Mouse (Mus musculus) neural tube, embryonic 13.5 days (tissue): Measurements from ENCODE around the gene Olfr1163. TPM values are rescaled to one million over a fixed set of nuclear protein-coding genes. Genes with fewer than 3 reads are reported as not detected.
"Not testable (repeated sequence)": the region's sequence is repeated elsewhere in the genome, so short reads cannot be mapped to it uniquely, and the experiment has no call there.

Source experiments
- ATAC-seq: fragments of 200-750 bp; cut with Nextera tagmentation; 2 replicates; pipeline ENCODE4 v1.8.0; 2017; ENCODE audit warnings: low read depth, mild to moderate bottlenecking, moderate TSS enrichment, moderate library complexity
- H3K27ac ChIP-seq: fragments of 300-500 bp; sonication (generic); replicated peaks from 2 replicates; pipeline ENCODE4 v1.5.1; 2015; ENCODE audit warnings: moderate library complexity, mild to moderate bottlenecking, inconsistent platforms
- H3K27me3 ChIP-seq: fragments of 300-500 bp; sonication (generic); 2 replicates; pipeline ENCODE4 v1.6.1; 2015; ENCODE audit warnings: mild to moderate bottlenecking, inconsistent platforms
- H3K36me3 ChIP-seq: fragments of 300-500 bp; sonication (generic); 2 replicates; pipeline ENCODE4 v1.6.1; 2015; ENCODE audit warnings: mild to moderate bottlenecking, inconsistent platforms
- H3K4me1 ChIP-seq: fragments of 300-500 bp; sonication (generic); replicated peaks from 2 replicates; pipeline ENCODE4 v1.6.1; 2015; ENCODE audit warnings: inconsistent platforms
- H3K4me2 ChIP-seq: fragments of 300-500 bp; sonication (generic); 2 replicates; pipeline ENCODE4 v1.6.1; 2015; ENCODE audit warnings: inconsistent platforms, mild to moderate bottlenecking, moderate library complexity
- H3K4me3 ChIP-seq: fragments of 300-500 bp; sonication (generic); 2 replicates; pipeline ENCODE4 v1.5.1; 2015; ENCODE audit warnings: mild to moderate bottlenecking, inconsistent platforms
- H3K9ac ChIP-seq: fragments of 300-500 bp; sonication (generic); 2 replicates; pipeline ENCODE4 v1.6.1; 2015; ENCODE audit warnings: moderate library complexity, mild to moderate bottlenecking, inconsistent platforms
- H3K9me3 ChIP-seq: fragments of 300-500 bp; sonication (generic); 2 replicates; pipeline ENCODE4 v1.6.1; 2016; ENCODE audit warnings: inconsistent platforms
- WGBS: fragments of 180-500 bp; shearing (Covaris S2); methylation state at CpG from one replicate; pipeline ENCODE4 v1.1.7; 2015; 5-methylcytosine and 5-hydroxymethylcytosine counted together
- polyA plus RNA-seq: library from polyadenylated mRNA; unstranded; fragments of >200 nt; fragmentation: Nextera tagmentation; extraction: Ambion mirVana; gene quantifications from 2 replicates; pipeline ENCODE4 v1.2.1, GENCODE M21; 2015

Olfr1163 gene
- not detected in 2 replicates for polyA plus RNA-seq

DNA sequence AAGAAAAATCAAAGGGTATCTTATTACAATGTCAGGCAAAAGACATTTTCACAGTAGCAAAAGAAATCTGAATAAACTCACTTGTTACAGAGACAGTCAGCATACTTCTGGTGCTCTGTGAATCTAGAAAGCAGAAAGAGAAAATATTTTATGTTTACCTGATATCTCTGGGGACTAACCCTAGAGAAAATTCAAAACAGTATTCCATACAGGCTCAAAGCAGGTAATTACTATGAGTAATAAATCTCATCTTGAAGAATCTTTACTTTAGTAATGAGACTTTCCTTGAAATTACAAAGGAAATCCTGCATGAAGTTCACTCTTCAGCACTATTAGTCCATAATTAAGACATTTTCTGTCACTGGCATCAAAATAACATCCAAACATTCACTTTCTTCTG lies at the start of gene Olfr1163:
Gene Olfr1163 (minus strand): TSS at position 101 of the 400 bp plus-strand sequence.
- no peaks in the 10 kb centered on the region for H3K27me3 ChIP-seq
- H3K9ac ChIP-seq: no peak within 1 kb of the TSS
- H3K36me3 ChIP-seq: no peaks in the 10 kb centered on the region
- H3K27ac ChIP-seq: no peak within 1 kb of the TSS
- H3K9me3 ChIP-seq: no peaks in the 10 kb centered on the region
- no peak for ATAC-seq
- no peak within 1 kb of the TSS for H3K4me2 ChIP-seq
- H3K4me1 ChIP-seq: no peaks in the 10 kb centered on the region
- H3K4me3 ChIP-seq: no peak within 1 kb of the TSS

- Histone ChIP-seq H3K36me3 (no peaks in the 10 kb centered on the region), H3K27ac (no peak within 1 kb of the TSS), H3K27me3 (no peaks in the 10 kb centered on the region), H3K4me2 (no peak within 1 kb of the TSS), H3K4me3 (no peak within 1 kb of the TSS), H3K9me3 (no peaks in the 10 kb centered on the region), H3K4me1 (no peaks in the 10 kb centered on the region), H3K9ac (no peak within 1 kb of the TSS)
- 79% methylated on average over 4 of the region's 4 CpGs for WGBS
- ATAC-seq: no peak
These were observed 22.2 kb upstream of the Olfr1163 start, which contains the start of gene Olfr1164 for GRCm38 (mm10) chr2:88093866-88094265. Gene Olfr1164 (minus strand): TSS chr2:88093966.

DNA sequence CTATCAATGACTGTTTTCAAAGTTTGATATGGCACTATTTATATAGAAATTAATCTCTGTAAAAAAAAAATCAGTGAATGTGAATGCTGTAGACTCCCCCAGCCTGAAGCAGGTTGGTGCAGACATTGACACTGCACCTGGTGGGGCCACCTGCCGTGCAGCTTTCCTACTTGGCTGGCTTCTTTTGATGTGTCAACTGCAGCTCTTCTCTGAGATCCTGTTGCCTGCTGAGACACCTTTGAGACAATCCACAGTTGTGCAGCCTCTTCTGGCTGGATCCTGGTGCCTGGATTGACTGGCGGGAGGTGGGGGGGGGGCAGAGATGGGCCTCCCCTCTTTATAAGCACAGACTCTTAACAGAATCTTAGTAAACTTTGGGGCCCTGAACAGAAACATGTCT lies 8.0 kb downstream of the Olfr1163 start:
- no peak for ATAC-seq
- H3K9ac ChIP-seq: no peak overlapping the region
- H3K27ac ChIP-seq: no peak overlapping the region
- no peaks in the 10 kb centered on the region for H3K36me3 ChIP-seq
- no peak overlapping the region for H3K4me3 ChIP-seq
- no peaks in the 10 kb centered on the region for H3K9me3 ChIP-seq
- no peaks in the 10 kb centered on the region for H3K27me3 ChIP-seq
- WGBS: 87% methylated on average over 2 of the region's 2 CpGs
- H3K4me1 ChIP-seq: no peaks in the 10 kb centered on the region
- no peak overlapping the region for H3K4me2 ChIP-seq

DNA sequence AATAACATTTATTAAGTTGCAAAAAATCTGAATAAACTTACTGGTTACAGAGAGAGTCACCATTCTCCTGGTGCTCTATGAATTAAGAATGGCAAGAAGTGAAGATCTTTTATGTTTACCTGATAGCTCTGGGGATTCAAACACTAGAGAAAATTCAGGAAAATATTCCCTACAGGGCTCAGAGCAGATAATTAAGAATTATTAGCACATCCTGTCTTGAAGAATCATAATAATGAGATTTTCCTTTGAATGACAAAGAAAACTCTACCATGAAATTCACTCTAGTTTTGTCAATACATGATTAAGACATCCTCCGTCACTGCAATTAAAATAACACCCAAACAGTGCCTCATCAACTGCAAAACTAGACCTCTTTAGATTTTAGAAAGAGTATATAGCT lies 20.6 kb downstream of the Olfr1163 start, which contains the start of gene Olfr1162:
Gene Olfr1162 (minus strand): TSS at position 101 of the 400 bp plus-strand sequence.
- no peak within 1 kb of the TSS for H3K4me2 ChIP-seq
- no peak for ATAC-seq
- H3K4me3 ChIP-seq: no peak within 1 kb of the TSS
- H3K9me3 ChIP-seq: no peaks in the 10 kb centered on the region
- no peak within 1 kb of the TSS for H3K9ac ChIP-seq
- no peaks in the 10 kb centered on the region for H3K27me3 ChIP-seq
- H3K4me1 ChIP-seq: no peaks in the 10 kb centered on the region
- H3K36me3 ChIP-seq: no peaks in the 10 kb centered on the region
- no peak within 1 kb of the TSS for H3K27ac ChIP-seq
- WGBS: 83% methylated on average over 1 of the region's 1 CpGs

DNA sequence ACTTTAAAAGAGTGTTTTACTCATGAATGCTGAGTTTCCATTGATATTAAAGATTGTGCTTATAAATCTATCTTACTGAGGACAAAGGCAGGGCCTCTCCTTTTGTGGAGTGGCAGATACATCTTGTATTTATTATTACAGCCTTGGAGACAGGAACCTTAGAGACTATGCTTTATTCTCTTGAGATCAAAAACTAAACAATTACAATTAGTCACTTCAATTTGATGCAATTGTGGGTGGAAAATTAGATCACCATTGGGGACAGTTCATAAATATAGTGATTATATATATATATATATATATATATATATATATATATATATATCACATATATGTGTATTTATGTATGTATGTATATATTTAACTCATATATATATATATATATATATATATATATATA lies 34.0 kb downstream of the Olfr1163 start, which contains the start of gene Olfr73:
Gene Olfr73 (minus strand): TSS at position 101 of the 400 bp plus-strand sequence.
- Histone ChIP-seq H3K27me3 (no peaks in the 10 kb centered on the region), H3K9me3 (no peaks in the 10 kb centered on the region), H3K4me1 (no peaks in the 10 kb centered on the region), H3K36me3 (no peaks in the 10 kb centered on the region), H3K4me2 (no peak within 1 kb of the TSS), H3K27ac (no peak within 1 kb of the TSS), H3K4me3 (no peak within 1 kb of the TSS), H3K9ac (no peak within 1 kb of the TSS)
- ATAC-seq: no peak

DNA sequence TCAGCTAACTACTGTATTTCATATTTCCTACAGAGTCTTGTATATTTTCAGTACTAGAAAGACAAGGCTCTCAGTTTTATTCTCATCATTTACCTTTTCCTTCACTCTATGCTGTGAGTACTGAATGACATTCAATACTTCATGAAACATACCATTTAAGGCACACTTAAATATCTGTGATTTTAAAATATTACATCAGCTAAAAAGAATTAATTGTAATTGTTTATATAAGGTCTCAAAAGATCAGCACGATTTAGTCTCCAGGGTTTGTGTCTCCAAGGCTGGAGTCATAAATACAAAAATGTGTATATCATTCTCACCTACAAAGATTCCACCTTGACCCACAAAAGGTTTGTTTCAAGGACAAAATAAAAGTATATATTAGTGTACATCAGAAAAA lies 49.2 kb downstream of the Olfr1163 start, which contains the start of gene Olfr1161:
Gene Olfr1161 (plus strand): TSS at position 301 of the 400 bp plus-strand sequence.
- H3K4me1 ChIP-seq, H3K36me3 ChIP-seq, H3K4me2 ChIP-seq, ATAC-seq, H3K9ac ChIP-seq, H3K9me3 ChIP-seq, H3K27ac ChIP-seq, H3K27me3 ChIP-seq, H3K4me3 ChIP-seq: not testable (repeated sequence)
- WGBS: 86% methylated on average over 1 of the region's 1 CpGs

Other genes starting within 250 kb of the Olfr1163 start
- gene Olfr1148, start 241.3 kb downstream of the Olfr1163 start, polyA plus RNA-seq: not detected in 2 replicates
- not detected in 2 replicates for gene Olfr1150-ps1, start 227.8 kb downstream of the Olfr1163 start, polyA plus RNA-seq
- gene Olfr1151, start 216.0 kb downstream of the Olfr1163 start, polyA plus RNA-seq: not detected in 2 replicates
- gene Olfr1152, start 205.3 kb downstream of the Olfr1163 start, polyA plus RNA-seq: not detected in 2 replicates
- gene Olfr1153, start 176.9 kb downstream of the Olfr1163 start, polyA plus RNA-seq: not detected in 2 replicates
- gene Olfr1154, start 166.7 kb downstream of the Olfr1163 start, polyA plus RNA-seq: not detected in 2 replicates
- gene Olfr1155, start 126.7 kb downstream of the Olfr1163 start, polyA plus RNA-seq: not detected in 2 replicates
- not detected in 2 replicates for gene Olfr1156, start 118.7 kb downstream of the Olfr1163 start, polyA plus RNA-seq
- not detected in 2 replicates for gene Olfr1157, start 103.5 kb downstream of the Olfr1163 start, polyA plus RNA-seq
- not detected in 2 replicates for gene Olfr74, start 97.2 kb downstream of the Olfr1163 start, polyA plus RNA-seq
- not detected in 2 replicates for gene Olfr1158, start 81.7 kb downstream of the Olfr1163 start, polyA plus RNA-seq
- gene Olfr1160, start 63.6 kb downstream of the Olfr1163 start, polyA plus RNA-seq: not detected in 2 replicates
- not detected in 2 replicates for gene Olfr1161, start 49.1 kb downstream of the Olfr1163 start, polyA plus RNA-seq
- not detected in 2 replicates for gene Olfr73, start 34.1 kb downstream of the Olfr1163 start, polyA plus RNA-seq
- gene Olfr1162, start 20.7 kb downstream of the Olfr1163 start, polyA plus RNA-seq: not detected in 2 replicates
- gene Olfr1164, start 22.1 kb upstream of the Olfr1163 start, polyA plus RNA-seq: not detected in 2 replicates
- gene Olfr1166, start 56.4 kb upstream of the Olfr1163 start, polyA plus RNA-seq: not detected in 2 replicates
- gene Olfr1167, start 83.4 kb upstream of the Olfr1163 start, polyA plus RNA-seq: not detected in 2 replicates
- gene Olfr1168, start 110.0 kb upstream of the Olfr1163 start, polyA plus RNA-seq: not detected in 2 replicates
- gene Olfr1170, start 156.5 kb upstream of the Olfr1163 start, polyA plus RNA-seq: not detected in 2 replicates
- not detected in 2 replicates for gene Olfr1173, start 208.0 kb upstream of the Olfr1163 start, polyA plus RNA-seq
- not detected in 2 replicates for gene Olfr1174-ps, start 243.3 kb upstream of the Olfr1163 start, polyA plus RNA-seq